Mouse (Mus musculus): Measurements from ENCODE around the gene 1810062G17Rik. TPM values are rescaled to one million over a fixed set of nuclear protein-coding genes. Genes with fewer than 3 reads are reported as not detected.

1810062G17Rik gene
- total RNA-seq, 1 experiment from 2014 or later = 1.8 TPM

GRCm38 (mm10) chr3:36505809-36506735, 30.3 kb downstream of the 1810062G17Rik start:
- no peak for DNase-seq

- DNase-seq = no peak
These were observed 35.8 kb downstream of the 1810062G17Rik start for GRCm38 (mm10) chr3:36511491-36511890.

GRCm38 (mm10) chr3:36516196-36516595, 40.5 kb downstream of the 1810062G17Rik start:
- no peak for DNase-seq

DNA sequence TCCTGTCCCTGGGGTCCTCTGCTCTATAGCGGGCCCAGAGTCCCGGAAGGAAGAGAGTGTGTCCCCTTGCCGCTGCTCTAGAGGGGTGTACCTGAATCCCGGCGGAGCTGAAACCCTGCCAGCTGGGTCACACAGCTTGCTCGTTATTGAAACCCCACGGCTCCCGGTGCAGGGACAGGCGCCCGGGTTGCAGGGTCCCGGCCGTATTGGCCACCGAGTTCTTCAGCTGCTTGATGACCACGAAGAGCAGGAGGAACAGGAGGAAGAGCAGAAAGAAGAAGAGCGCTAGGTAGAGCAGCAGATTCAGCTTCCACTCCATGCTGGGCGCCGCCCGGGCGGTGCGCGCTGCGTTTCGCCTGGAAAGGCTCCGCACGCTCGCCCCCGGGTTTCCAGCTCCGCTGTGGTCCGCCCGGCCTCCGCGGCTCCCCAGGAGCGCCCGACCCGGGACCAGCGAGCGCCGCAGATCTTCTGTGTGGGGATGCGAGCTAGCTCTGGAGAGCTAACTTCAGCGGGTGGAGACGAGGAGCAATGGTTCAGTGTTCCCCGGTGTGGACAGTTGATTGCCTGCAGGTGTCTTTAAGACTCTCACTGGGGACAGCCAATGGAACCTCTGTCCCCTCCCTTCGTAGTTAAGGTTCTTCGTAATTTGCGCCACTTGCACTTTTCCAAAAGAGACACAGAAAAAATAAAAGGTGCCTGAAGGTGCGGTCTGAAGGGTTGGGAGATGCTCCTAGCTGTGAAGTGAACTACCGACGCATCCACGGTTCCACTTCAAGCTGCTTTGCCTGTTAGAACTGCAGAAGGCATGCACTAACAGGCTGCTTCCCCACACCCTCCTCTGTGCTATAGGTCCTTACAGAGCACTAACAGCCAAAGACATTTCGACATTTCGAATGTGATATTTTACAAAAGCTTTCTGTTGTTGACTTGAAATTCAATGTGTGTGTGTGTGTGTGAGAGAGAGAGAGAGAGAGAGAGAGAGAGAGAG, 45.6 kb downstream of the 1810062G17Rik start, which contains the start of gene Gm11549:
Gene Gm11549 (minus strand): TSS at position 741 of the 988 bp plus-strand sequence.
- peak; percentile 34 for DNase-seq

DNA sequence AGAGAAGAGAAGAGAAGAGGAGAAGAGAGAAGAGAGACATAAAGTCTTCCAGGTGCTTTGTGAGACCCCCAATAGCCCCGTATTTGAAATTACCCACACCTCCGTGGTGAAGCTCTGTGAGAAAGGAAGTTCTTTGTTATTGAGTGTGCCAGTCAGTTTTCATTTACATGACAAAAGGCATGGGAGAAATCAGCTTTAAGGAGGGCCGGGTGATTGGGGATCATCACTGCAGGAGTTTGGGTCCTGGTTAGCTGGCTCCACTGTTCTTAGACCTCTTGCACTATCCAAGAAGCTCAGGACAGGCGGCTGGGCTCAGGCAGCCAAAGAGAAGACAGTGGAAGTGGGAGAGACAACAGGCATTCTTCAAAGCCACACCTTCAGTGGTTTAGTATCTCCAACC, 46.4 kb downstream of the 1810062G17Rik start:
- DNase-seq = no peak

GRCm38 (mm10) chr3:36524466-36524865, 48.7 kb downstream of the 1810062G17Rik start:
- no peak for DNase-seq

GRCm38 (mm10) chr3:36530345-36530744, 54.6 kb downstream of the 1810062G17Rik start:
- no peak for DNase-seq

DNA sequence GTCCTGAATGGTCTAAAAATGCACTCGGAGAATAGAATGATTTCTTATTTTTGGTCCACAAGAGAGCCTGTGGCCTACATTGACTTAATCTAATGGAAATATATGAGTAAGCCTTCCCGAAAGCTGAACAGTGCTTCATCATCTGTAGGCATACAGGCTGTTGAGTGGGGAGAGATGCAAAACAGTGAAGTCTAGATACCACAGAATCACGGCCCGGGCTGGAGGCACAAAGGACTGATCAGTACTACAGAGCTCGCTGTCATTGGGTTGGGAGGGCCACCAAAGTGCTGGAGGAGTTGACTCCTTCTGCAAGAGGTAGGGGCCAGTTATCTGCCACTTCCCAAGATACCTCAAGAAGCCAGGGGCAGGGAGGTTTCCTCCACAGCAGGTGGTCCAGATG, 55.0 kb downstream of the 1810062G17Rik start:
- no peak for DNase-seq

- DNase-seq = no peak
These were observed 55.5 kb downstream of the 1810062G17Rik start for GRCm38 (mm10) chr3:36531242-36531641.

Small RNA genes lying within 50 kb of the gene (microRNA-seq; reads per million reads assigned to microRNA genes)
- 0.34 to 0.71 reads per million in 2 experiments for gene Mir7009

Other genes starting within 250 kb of the 1810062G17Rik start
- 592 and 680 TPM in 2 replicates for gene Anxa5, start within 50 bp of the 1810062G17Rik start, total RNA-seq (2021)
- gene Gm11549, start 45.9 kb downstream of the 1810062G17Rik start, total RNA-seq (2021) = not detected in 2 replicates
- gene Exosc9, start 76.7 kb downstream of the 1810062G17Rik start, total RNA-seq (2021) = 30.9 and 35.0 TPM in 2 replicates
- gene Ccna2, start 96.2 kb downstream of the 1810062G17Rik start, total RNA-seq (2021) = 11.9 and 16.5 TPM in 2 replicates
- gene Bbs7, start 137.5 kb downstream of the 1810062G17Rik start, total RNA-seq (2021) = 10.7 and 12.4 TPM in 2 replicates
- 2.0 and 4.7 TPM in 2 replicates for gene Trpc3, start 214.2 kb downstream of the 1810062G17Rik start, total RNA-seq (2021)